Mouse (Mus musculus): ENCODE results near the gene H2al1h. TPM values are rescaled to one million over a fixed set of nuclear protein-coding genes. Genes with fewer than 3 reads are reported as not detected.
A peak's percentile ranks its signal among the peaks of the same experiment; 100 is the strongest.
"Not testable (repeated sequence)": the region's sequence is repeated elsewhere in the genome, so short reads cannot be mapped to it uniquely, and the experiment has no call there.

H2al1h gene
- not detected for total RNA-seq (2021)
- long read RNA-seq, result 0 reads

DNA sequence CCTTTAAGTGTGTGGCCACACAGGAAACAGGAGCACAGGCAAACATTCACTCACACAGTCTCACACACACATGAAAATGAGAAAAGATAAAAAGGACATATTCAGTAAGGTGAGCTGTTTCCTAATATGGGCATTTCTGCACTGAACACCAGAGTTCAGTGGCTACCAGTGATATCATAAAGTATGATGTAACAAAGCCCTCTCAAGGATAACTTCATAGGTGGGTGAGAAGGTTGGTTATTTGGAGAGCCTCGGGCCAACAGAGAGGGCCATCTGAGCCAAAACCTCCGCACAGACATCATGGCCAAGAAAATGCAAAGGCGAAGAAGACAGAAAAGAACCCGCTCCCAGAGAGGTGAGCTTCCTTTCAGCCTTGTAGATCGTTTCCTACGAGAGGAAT lies at the start of gene H2al1h:
Gene H2al1h, plus strand, starts transcription at position 301 of the 400 bp plus-strand sequence.
- DNase-seq (ENCODE audit: low spot score in 2 of 2), result not testable (repeated sequence)

DNA sequence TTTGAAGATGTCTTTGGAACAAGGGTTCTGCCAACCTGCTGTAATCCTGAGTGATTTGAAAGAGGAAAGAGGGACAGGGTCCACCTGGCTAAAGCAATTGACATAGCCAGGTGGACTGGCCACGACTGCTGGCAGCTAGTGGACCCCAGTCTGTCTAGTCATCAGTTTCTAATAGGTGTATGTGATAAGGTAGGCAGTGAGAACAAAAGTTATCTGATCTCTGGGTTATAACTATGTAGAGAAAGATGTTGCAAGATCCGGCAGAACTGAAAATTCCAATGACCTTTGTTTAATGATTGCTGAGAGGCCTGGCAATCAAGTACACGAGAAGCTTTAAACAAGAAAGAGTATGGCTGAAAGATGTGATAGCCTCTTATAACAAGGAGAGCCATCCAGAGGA lies 48.1 kb upstream of the H2al1h start:
- no peak for DNase-seq (ENCODE audit: low spot score in 2 of 2)

DNA sequence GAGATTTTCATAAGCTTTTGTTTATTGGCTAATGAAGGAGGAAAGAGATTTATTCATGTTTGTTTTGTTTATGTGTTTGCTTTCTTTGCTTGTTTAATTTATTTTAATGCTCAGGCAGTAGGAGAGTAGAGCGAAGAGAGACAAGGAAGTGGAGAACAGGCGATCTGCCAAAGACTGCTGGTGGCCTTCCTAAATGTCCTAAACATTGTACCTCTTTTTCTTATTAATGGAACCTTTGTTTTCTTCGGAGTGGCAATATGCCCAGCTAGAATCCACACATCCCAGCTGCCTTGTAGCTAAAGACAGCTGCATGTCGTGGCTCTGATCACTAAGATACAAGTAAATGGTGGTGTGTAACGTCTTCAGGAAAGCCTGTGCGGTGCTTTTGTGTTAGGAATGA lies 44.2 kb upstream of the H2al1h start:
- no peak for DNase-seq (ENCODE audit: low spot score in 2 of 2)

DNA sequence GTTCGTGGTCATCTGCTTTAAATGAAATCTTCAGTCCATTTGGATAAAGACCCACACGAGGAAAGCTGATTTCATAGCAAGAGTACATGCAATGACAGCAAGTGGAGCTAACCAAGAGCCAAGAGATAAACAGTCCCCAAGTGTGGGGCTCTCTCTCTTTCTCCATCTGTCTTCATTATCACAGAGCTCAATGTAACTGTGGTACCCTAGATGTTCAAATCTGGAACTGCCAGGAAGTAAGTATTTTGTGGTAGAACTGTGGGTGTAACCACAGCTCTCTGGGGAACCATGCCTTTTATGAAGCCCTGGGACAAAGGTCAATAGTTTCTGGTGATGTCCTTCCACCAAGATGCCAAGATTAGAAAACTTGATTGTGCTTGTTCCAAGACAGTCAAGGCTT lies 40.6 kb upstream of the H2al1h start:
- DNase-seq (ENCODE audit: low spot score in 2 of 2), result no peak

DNA sequence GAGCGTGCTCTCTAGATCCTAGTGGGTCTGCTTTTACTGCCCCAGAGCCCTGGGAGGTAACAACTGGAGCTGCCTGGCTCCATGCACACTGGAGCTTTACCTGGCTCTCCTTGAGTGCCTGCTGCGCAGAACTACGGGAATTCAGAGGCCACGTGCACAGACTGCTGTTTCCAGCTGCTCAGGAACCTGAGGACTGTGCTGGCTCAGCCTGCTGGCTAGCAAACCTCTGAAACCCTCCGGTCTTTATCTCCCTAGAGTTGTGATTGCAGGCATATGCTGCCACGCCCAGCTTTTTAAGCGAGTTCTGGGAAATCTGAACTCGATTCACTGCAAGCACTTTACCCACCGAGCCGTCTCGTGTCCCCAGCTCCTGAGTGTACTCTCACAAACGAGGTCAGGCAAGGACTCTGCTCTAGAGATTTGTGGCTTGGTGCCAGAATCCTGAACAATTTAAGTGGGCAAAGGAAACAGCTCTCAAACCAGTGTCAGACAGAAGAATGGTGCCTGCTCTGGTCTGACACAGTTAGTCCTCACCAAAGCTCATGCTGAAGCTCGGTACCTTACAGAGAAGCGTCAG lies 32.9 kb upstream of the H2al1h start:
- DNase-seq (ENCODE audit: low spot score in 2 of 2), result no peak

DNA sequence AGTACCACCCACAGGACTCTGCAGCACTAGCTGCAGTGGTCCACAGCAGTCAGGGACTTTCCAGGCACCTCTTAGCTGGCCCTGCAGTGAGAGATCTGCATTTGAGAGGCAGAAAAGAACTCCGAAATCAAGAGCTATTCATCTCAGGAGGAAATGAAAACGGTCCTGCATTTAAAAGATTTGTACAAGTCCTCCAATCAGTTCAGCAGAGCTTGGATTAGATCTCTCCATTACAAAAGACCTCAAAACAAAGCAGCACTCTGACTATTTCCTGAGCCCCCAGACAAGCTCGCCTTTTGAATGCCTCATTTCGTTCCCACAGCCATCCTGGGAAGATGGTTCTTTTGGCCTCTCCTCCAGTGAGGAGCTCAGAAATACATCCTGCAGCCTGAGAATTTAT lies 32.0 kb upstream of the H2al1h start:
- DNase-seq (ENCODE audit: low spot score in 2 of 2), result no peak

DNA sequence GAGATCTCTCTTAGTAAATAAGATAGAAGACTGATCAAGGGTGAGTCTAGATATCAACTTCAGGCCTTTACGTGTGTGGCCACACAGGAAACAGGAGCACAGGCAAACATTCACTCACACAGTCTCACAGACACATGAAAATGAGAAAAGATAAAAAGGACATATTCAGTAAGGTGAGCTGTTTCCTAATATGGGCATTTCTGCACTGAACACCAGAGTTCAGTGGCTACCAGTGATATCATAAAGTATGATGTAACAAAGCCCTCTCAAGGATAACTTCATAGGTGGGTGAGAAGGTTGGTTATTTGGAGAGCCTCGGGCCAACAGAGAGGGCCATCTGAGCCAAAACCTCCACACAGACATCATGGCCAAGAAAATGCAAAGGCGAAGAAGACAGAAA lies 22.3 kb upstream of the H2al1h start, which contains the start of gene H2al1a:
Gene H2al1a, plus strand, starts transcription at position 301 of the 400 bp plus-strand sequence.
- not testable (repeated sequence) for DNase-seq (ENCODE audit: low spot score in 2 of 2)

DNA sequence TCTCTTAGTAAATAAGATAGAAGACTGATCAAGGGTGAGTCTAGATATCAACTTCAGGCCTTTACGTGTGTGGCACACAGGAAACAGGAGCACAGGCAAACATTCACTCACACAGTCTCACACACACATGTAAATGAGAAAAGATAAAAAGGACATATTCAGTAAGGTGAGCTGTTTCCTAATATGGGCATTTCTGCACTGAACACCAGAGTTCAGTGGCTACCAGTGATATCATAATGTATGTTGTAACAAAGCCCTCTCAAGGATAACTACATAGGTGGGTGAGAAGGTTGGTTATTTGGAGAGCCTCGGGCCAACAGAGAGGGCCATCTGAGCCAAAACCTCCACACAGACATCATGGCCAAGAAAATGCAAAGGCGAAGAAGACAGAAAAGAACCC lies 19.2 kb upstream of the H2al1h start, which contains the start of gene H2al1b:
Gene H2al1b, plus strand, starts transcription at position 301 of the 400 bp plus-strand sequence.
- DNase-seq (ENCODE audit: low spot score in 2 of 2), result not testable (repeated sequence)

DNA sequence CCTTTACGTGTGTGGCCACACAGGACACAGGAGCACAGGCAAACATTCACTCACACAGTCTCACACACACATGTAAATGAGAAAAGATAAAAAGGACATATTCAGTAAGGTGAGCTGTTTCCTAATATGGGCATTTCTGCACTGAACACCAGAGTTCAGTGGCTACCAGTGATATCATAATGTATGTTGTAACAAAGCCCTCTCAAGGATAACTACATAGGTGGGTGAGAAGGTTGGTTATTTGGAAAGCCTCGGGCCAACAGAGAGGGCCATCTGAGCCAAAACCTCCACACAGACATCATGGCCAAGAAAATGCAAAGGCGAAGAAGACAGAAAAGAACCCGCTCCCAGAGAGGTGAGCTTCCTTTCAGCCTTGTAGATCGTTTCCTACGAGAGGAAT lies 15.9 kb upstream of the H2al1h start, which contains the start of gene H2al1c:
Gene H2al1c, plus strand, starts transcription at position 301 of the 400 bp plus-strand sequence.
- not testable (repeated sequence) for DNase-seq (ENCODE audit: low spot score in 2 of 2)

DNA sequence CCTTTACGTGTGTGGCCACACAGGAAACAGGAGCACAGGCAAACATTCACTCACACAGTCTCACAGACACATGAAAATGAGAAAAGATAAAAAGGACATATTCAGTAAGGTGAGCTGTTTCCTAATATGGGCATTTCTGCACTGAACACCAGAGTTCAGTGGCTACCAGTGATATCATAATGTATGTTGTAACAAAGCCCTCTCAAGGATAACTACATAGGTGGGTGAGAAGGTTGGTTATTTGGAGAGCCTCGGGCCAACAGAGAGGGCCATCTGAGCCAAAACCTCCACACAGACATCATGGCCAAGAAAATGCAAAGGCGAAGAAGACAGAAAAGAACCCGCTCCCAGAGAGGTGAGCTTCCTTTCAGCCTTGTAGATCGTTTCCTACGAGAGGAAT lies 12.8 kb upstream of the H2al1h start, which contains the start of gene H2al1d:
Gene H2al1d, plus strand, starts transcription at position 301 of the 400 bp plus-strand sequence.
- DNase-seq (ENCODE audit: low spot score in 2 of 2), result not testable (repeated sequence)

DNA sequence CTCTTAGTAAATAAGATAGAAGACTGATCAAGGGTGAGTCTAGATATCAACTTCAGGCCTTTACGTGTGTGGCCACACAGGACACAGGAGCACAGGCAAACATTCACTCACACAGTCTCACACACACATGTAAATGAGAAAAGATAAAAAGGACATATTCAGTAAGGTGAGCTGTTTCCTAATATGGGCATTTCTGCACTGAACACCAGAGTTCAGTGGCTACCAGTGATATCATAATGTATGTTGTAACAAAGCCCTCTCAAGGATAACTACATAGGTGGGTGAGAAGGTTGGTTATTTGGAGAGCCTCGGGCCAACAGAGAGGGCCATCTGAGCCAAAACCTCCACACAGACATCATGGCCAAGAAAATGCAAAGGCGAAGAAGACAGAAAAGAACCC lies 9.7 kb upstream of the H2al1h start, which contains the start of gene H2al1e:
Gene H2al1e, plus strand, starts transcription at position 301 of the 400 bp plus-strand sequence.
- DNase-seq (ENCODE audit: low spot score in 2 of 2), result not testable (repeated sequence)

DNA sequence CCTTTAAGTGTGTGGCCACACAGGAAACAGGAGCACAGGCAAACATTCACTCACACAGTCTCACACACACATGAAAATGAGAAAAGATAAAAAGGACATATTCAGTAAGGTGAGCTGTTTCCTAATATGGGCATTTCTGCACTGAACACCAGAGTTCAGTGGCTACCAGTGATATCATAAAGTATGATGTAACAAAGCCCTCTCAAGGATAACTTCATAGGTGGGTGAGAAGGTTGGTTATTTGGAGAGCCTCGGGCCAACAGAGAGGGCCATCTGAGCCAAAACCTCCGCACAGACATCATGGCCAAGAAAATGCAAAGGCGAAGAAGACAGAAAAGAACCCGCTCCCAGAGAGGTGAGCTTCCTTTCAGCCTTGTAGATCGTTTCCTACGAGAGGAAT lies 6.4 kb upstream of the H2al1h start, which contains the start of gene H2al1f:
Gene H2al1f, plus strand, starts transcription at position 301 of the 400 bp plus-strand sequence.
- not testable (repeated sequence) for DNase-seq (ENCODE audit: low spot score in 2 of 2)

DNA sequence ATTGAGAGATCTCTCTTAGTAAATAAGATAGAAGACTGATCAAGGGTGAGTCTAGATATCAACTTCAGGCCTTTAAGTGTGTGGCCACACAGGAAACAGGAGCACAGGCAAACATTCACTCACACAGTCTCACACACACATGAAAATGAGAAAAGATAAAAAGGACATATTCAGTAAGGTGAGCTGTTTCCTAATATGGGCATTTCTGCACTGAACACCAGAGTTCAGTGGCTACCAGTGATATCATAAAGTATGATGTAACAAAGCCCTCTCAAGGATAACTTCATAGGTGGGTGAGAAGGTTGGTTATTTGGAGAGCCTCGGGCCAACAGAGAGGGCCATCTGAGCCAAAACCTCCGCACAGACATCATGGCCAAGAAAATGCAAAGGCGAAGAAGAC lies 3.3 kb upstream of the H2al1h start, which contains the start of gene H2al1g:
Gene H2al1g, plus strand, starts transcription at position 301 of the 400 bp plus-strand sequence.
- not testable (repeated sequence) for DNase-seq (ENCODE audit: low spot score in 2 of 2)

DNA sequence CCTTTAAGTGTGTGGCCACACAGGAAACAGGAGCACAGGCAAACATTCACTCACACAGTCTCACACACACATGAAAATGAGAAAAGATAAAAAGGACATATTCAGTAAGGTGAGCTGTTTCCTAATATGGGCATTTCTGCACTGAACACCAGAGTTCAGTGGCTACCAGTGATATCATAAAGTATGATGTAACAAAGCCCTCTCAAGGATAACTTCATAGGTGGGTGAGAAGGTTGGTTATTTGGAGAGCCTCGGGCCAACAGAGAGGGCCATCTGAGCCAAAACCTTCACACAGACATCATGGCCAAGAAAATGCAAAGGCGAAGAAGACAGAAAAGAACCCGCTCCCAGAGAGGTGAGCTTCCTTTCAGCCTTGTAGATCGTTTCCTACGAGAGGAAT lies 3.1 kb downstream of the H2al1h start, which contains the start of gene H2al1i:
Gene H2al1i, plus strand, starts transcription at position 301 of the 400 bp plus-strand sequence.
- not testable (repeated sequence) for DNase-seq (ENCODE audit: low spot score in 2 of 2)

DNA sequence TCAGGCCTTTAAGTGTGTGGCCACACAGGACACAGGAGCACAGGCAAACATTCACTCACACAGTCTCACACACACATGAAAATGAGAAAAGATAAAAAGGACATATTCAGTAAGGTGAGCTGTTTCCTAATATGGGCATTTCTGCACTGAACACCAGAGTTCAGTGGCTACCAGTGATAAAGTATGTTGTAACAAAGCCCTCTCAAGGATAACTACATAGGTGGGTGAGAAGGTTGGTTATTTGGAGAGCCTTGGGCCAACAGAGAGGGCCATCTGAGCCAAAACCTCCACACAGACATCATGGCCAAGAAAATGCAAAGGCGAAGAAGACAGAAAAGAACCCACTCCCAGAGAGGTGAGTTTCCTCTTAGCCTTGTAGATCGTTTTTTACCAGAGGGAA lies 6.2 kb downstream of the H2al1h start, which contains the start of gene H2al1j:
Gene H2al1j, plus strand, starts transcription at position 301 of the 400 bp plus-strand sequence.
- not testable (repeated sequence) for DNase-seq (ENCODE audit: low spot score in 2 of 2)

DNA sequence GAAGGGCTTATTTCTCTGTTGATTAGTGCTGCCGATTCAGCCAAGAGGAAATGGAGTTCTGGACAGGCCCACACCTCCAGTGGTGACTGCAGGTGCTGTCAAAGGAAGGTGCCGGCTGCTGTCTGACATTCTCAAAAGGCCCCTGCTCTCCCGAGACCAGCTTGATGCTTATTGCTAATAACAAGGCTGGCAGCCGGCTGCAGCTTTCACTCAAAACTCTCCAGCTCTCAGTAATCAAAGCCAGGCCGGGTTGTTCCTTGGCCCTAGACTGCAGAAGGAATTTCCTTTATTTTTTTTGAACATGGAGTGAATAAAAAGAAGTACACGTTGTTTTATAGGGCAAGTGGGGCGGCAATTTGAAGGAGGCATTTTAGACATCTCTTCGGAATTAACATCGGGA lies 24.5 kb downstream of the H2al1h start:
- DNase-seq (ENCODE audit: low spot score in 2 of 2), result peak in 1 of 2 experiments; percentile 25

DNA sequence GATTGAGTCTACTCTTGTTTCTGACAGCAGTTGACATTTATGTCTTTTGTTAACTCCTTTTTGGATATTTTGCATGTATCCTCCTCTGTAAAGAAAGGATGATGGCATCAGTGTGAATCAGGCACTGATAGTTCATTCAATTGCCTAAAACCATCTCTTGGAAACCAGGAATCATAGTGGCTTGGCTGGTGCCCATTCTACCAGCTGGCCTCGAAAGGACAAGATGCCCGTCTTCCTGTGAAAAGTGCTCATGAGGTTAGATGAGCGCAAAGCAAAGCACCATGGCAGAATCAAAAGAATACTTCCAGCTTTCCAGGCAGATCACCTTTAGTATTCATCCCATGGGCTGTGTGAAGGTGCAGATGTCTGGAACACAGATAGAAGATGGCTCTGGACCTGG lies 25.5 kb downstream of the H2al1h start:
- no peak for DNase-seq (ENCODE audit: low spot score in 2 of 2)

DNA sequence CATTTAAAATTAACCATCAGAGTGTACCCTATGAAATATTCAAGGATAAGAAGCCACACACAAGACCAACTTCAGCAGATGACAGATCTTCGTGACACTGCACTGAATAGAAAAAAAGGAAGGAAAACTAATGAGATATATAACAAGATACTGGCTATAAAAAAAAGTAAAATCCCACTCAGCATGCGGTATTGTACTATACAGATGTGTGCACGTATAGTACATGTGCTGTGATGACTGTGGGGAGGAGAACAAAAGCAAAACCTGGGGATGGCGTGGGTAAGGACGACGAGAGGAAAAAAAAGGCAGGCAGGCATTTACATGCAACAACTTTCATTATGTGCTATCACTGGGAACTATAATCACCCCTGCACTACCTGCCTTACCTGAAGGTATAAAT lies 39.5 kb downstream of the H2al1h start:
- no peak for DNase-seq (ENCODE audit: low spot score in 2 of 2)

DNA sequence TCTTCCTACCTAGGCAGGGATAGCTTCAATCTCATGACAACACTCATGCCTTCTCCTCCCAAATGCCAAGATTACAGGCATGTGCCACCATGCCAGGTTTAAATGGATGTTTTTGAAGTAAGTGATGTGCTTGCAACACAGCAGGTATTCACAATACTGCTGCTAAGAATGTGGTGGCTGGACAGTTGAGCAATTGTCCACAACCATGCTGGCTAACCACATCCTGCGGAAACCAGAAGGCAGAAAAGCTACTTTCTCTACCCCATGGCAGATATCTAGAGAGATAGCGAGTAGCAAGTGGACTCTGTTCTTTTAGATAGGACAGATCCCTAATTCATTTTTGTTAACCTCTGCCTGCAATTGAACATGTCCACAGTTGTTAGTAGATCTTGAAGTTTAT lies 40.0 kb downstream of the H2al1h start:
- no peak for DNase-seq (ENCODE audit: low spot score in 2 of 2)

DNA sequence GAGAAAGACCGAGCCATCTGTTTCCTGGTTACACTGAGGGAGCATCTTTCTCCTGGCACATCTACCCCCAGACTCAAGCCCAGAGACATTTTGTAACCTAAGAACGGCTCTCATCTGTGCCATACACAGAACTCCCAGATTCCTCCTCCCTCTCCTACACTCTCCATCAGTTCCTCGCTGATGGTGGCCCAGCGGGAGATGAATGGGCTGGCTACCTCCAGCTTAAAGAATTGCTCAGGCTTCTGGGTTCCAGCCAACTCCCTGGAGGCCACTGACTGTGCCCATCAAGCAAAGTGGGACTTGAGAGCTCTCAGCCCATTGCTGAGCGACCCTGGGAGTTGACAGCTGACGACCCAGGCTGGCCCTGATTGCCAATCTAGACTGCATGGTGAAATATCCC lies 42.6 kb downstream of the H2al1h start:
- no peak for DNase-seq (ENCODE audit: low spot score in 2 of 2)

DNA sequence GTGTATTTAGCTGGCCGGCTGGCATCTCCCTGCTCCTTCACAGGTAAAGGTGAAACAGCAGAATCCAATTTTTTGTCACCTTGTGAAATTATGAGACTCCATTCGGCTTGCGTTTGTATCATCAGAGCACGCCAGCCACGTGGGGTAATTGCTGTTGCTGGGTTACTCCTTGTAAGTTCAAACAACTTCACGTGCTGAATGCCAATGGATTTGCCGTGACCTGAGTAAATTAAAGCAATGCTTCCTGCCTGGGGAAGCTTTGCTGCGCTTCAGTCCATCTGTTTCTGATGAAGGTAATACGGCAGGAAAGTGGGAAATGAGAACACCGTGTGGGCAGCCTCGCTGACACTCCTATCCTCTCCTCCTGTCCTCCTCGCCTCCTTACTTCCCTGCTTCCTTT lies 43.9 kb downstream of the H2al1h start:
- no peak for DNase-seq (ENCODE audit: low spot score in 2 of 2)
